Mouse (Mus musculus) ES-E14 (cell line): ENCODE measurements around the gene Anks1b.

Experiments used
- HCFC1 ChIP-seq: IDR thresholded peaks from 2 replicates; pipeline ENCODE4 v1.6.1; 2012; ENCODE audit warnings: low read length, inconsistent platforms, borderline replicate concordance; ENCODE audit not compliant: insufficient read depth
- MAFK ChIP-seq: IDR thresholded peaks from 2 replicates; pipeline ENCODE4 v1.6.1; 2014; ENCODE audit warnings: mild to moderate bottlenecking, low read depth, low read length, inconsistent platforms; ENCODE audit not compliant: insufficient read depth

DNA sequence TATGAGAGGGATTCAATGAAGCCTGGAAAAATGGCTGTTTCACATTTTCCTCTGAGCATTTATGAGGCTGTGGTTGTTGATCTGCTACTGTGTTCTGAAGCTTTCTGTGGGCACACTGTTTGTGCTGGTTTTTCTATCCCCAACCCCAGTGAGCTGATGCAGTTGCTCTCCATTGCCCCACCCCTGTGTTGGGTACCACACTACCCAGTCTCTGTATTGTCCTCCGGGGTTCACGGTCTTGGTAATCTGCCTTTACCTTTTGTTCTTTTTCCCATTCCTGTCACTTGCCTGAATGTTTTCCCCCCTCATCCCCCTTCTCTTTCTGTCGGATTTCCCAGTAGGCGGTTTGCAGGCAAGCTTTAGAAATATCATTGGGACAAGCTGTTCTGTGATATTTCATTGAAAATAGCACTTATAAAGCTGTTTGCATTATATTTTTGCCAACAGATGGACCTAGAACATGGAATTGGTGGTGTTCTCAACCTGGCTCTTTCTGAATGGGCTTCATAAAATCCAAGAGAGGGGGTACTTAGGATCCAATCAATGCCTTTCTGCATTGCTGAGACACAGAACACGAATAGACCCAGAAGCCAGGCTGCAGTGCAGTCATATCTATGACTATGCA, 434.7 kb downstream of the Anks1b start:
- TF ChIP-seq HCFC1 (no peak), MAFK (no peak)
